Mouse (Mus musculus) megakaryocyte, embryonic 14.5 days (primary cell): Measurements from ENCODE around the gene Leo1. TPM values are rescaled to one million over a fixed set of nuclear protein-coding genes. Genes with fewer than 3 reads are reported as not detected.
A peak's percentile ranks its signal among the peaks of the same experiment; 100 is the strongest.

ENCODE experiments used
- H3K27me3 ChIP-seq: replicated peaks from 2 replicates; pipeline ENCODE3; 2012; ENCODE audit warnings: inconsistent platforms
- H3K36me3 ChIP-seq: replicated peaks from 2 replicates; pipeline ENCODE3; 2012; ENCODE audit warnings: low read length, inconsistent platforms, mixed read lengths
- H3K4me1 ChIP-seq: 2 replicates; pipeline ENCODE4 v1.6.1; 2012; ENCODE audit warnings: inconsistent platforms
- H3K4me3 ChIP-seq: replicated peaks from 2 replicates; pipeline ENCODE3; 2012; ENCODE audit warnings: moderate library complexity, mild to moderate bottlenecking, inconsistent platforms
- H3K9me3 ChIP-seq: 2 replicates; pipeline ENCODE4 v1.6.1; 2012; ENCODE audit warnings: inconsistent platforms
- FLI1 ChIP-seq: IDR thresholded peaks from 2 replicates; pipeline ENCODE4 v1.6.1; 2012; ENCODE audit warnings: low read length, inconsistent platforms, mixed read lengths
- GATA1 ChIP-seq: IDR thresholded peaks from 3 replicates; pipeline ENCODE4 v1.6.1; 2012; ENCODE audit warnings: mixed read lengths, low read length, inconsistent platforms, borderline replicate concordance
- polyA plus RNA-seq: library from polyadenylated mRNA; stranded (reverse); fragments of >175 nt; gene quantifications from 2 replicates; pipeline ENCODE4 v1.2.3, GENCODE M21; 2012; ENCODE audit warnings: low replicate concordance; ENCODE audit not compliant: insufficient read depth

Leo1 gene
- polyA plus RNA-seq, 1 experiment, result 17.0 TPM

DNA sequence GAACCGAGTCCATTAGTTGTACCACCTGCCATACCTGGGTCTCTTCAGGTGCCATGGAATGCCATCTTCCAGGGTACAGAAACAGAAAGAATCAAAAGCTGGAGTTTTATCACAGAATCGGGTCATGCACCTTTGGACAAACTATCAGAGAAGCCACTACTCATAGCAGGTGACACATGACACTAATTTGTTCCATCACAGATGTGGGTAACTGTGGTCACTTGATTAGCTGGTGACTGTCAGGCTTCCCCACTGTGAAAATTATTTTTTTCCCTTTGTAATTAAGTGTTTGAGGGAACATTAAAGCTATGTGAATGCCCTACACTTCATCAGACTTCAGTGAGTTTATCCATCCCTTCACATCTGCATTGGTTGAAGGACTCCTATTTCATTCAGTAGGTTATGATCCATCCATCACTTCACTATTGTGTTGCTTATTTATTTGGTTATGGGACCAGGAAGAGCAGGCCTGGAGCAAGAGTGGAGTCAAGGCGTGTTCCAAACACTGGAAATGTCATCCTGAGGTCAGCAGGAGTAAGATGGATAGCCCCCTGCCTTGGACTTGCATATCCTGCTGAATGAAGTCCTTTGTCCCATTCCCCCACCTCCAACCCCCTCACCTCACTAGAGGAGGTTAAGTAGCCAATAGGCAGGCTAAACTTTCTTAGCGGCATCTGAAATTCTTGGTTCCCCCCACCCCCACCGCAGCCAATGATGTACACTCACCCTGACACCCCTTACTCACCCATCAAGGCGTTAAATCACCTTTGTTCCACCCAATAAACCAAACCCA lies 16.8 kb upstream of the Leo1 start:
- no peak for TF ChIP-seq FLI1
- TF ChIP-seq GATA1, result no peak
- Histone ChIP-seq H3K36me3 (peaks cover 62% of the 10 kb centered on the region), H3K9me3 (no peaks in the 10 kb centered on the region), H3K4me1 (peaks cover 100% of the 10 kb centered on the region), H3K4me3 (peak overlapping the region; percentile 56), H3K27me3 (no peaks in the 10 kb centered on the region)

GRCm38 (mm10) chr9:75425796-75426391 lies 15.4 kb upstream of the Leo1 start:
- TF ChIP-seq FLI1 (no peak), GATA1 (no peak)
- H3K27me3 ChIP-seq, result no peaks in the 10 kb centered on the region
- H3K4me1 ChIP-seq, result peaks cover 100% of the 10 kb centered on the region
- peaks cover 54% of the 10 kb centered on the region for H3K36me3 ChIP-seq
- H3K4me3 ChIP-seq, result no peak overlapping the region
- no peaks in the 10 kb centered on the region for H3K9me3 ChIP-seq

- Histone ChIP-seq H3K27me3 (no peaks in the 10 kb centered on the region), H3K36me3 (peaks cover 53% of the 10 kb centered on the region), H3K4me1 (peaks cover 99% of the 10 kb centered on the region), H3K4me3 (no peak overlapping the region), H3K9me3 (no peaks in the 10 kb centered on the region)
- TF ChIP-seq GATA1, result no peak
- no peak for TF ChIP-seq FLI1
Observed at GRCm38 (mm10) chr9:75427366-75428273, 13.7 kb upstream of the Leo1 start.

GRCm38 (mm10) chr9:75428274-75428600 lies 13.1 kb upstream of the Leo1 start:
- no peak for TF ChIP-seq GATA1
- no peak for TF ChIP-seq FLI1
- H3K4me1 ChIP-seq, result peaks cover 99% of the 10 kb centered on the region
- no peaks in the 10 kb centered on the region for H3K9me3 ChIP-seq
- no peak overlapping the region for H3K4me3 ChIP-seq
- H3K27me3 ChIP-seq, result no peaks in the 10 kb centered on the region
- peaks cover 49% of the 10 kb centered on the region for H3K36me3 ChIP-seq

- no peak for TF ChIP-seq FLI1
- TF ChIP-seq GATA1, result peak; percentile 82; the same call in 2 of the 3 replicates
- Histone ChIP-seq H3K4me3 (peak overlapping the region; percentile 31), H3K9me3 (no peaks in the 10 kb centered on the region), H3K4me1 (peaks cover 99% of the 10 kb centered on the region), H3K27me3 (no peaks in the 10 kb centered on the region), H3K36me3 (peaks cover 45% of the 10 kb centered on the region)
Observed at GRCm38 (mm10) chr9:75429040-75429439, 12.3 kb upstream of the Leo1 start.

- Histone ChIP-seq H3K9me3 (no peaks in the 10 kb centered on the region), H3K36me3 (peaks cover 39% of the 10 kb centered on the region), H3K27me3 (no peaks in the 10 kb centered on the region), H3K4me3 (peak overlapping the region; percentile 53), H3K4me1 (peaks cover 99% of the 10 kb centered on the region)
- TF ChIP-seq FLI1, result no peak
- TF ChIP-seq GATA1, result no peak
Observed at GRCm38 (mm10) chr9:75429657-75430056, 11.7 kb upstream of the Leo1 start.

GRCm38 (mm10) chr9:75430822-75431621 lies 10.3 kb upstream of the Leo1 start:
- peak overlapping the region; percentile 78 for H3K4me3 ChIP-seq
- no peak for TF ChIP-seq FLI1
- TF ChIP-seq GATA1, result peak; percentile 87; the same call in 1 of the 3 replicates
- H3K4me1 ChIP-seq, result peaks cover 99% of the 10 kb centered on the region
- no peaks in the 10 kb centered on the region for H3K27me3 ChIP-seq
- peaks cover 28% of the 10 kb centered on the region for H3K36me3 ChIP-seq
- H3K9me3 ChIP-seq, result no peaks in the 10 kb centered on the region

- peaks cover 96% of the 10 kb centered on the region for H3K4me1 ChIP-seq
- no peaks in the 10 kb centered on the region for H3K9me3 ChIP-seq
- H3K27me3 ChIP-seq, result no peaks in the 10 kb centered on the region
- no peak overlapping the region for H3K4me3 ChIP-seq
- H3K36me3 ChIP-seq, result peaks cover 14% of the 10 kb centered on the region
- TF ChIP-seq GATA1 (no peak), FLI1 (no peak)
Observed at GRCm38 (mm10) chr9:75432694-75433093, 8.6 kb upstream of the Leo1 start.

DNA sequence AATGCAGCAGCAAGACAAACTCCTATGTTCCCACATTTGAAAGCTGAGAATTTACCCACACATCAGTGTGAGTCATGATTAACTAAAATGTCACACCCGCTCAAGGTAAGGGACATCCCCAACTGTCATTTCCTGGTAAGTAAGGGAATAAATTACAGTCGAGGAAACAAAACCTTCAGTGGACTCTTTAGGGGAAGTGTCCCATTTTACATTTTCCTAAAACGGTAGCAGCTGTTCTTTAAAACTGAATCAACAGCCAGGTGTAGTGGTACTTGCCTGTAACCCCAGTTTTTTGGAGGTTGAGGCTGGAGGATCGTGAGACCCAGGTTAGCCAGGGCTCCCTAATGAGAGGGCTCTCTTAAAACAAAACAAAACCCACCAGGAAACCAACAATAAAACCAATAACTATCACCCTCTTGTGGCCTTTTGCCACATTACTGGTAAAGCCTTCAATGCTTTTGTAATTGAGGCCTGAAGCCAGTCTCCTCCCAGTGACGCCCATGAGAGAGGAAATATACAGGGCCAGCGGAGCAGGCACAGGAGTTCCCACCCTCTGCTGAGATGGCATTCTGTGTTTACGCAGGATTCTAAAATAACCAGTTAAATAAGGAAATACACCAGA lies 7.0 kb upstream of the Leo1 start:
- Histone ChIP-seq H3K27me3 (no peaks in the 10 kb centered on the region), H3K4me1 (peaks cover 89% of the 10 kb centered on the region), H3K4me3 (peak overlapping the region; percentile 62), H3K9me3 (no peaks in the 10 kb centered on the region), H3K36me3 (no peaks in the 10 kb centered on the region)
- TF ChIP-seq GATA1 (no peak), FLI1 (no peak)
